Mouse (Mus musculus) heart, embryonic 10.5 days (tissue): ENCODE results near the gene Ccdc175. TPM values are rescaled to one million over a fixed set of nuclear protein-coding genes. Genes with fewer than 3 reads are reported as not detected.

Experiments used
- DNase-seq: peaks from one replicate; pipeline ENCODE4 v3.0.0-alpha.2; 2017; ENCODE audit warnings: low spot score
- H3K27ac ChIP-seq: fragments of 300-500 bp; sonication (generic); 2 replicates; pipeline ENCODE4 v1.5.1; 2016; ENCODE audit warnings: mild to moderate bottlenecking
- H3K27me3 ChIP-seq: fragments of 300-500 bp; sonication (generic); 2 replicates; pipeline ENCODE4 v1.6.1; 2016; ENCODE audit warnings: mild to moderate bottlenecking; ENCODE audit not compliant: poor library complexity, insufficient read depth, severe bottlenecking
- H3K36me3 ChIP-seq: fragments of 300-500 bp; sonication (generic); 2 replicates; pipeline ENCODE4 v1.6.1; 2016; ENCODE audit warnings: mild to moderate bottlenecking, moderate library complexity
- H3K4me1 ChIP-seq: fragments of 300-500 bp; sonication (generic); 2 replicates; pipeline ENCODE4 v1.6.1; 2016; ENCODE audit warnings: mild to moderate bottlenecking
- H3K4me3 ChIP-seq: fragments of 300-500 bp; sonication (generic); 2 replicates; pipeline ENCODE4 v1.5.1; 2016; ENCODE audit warnings: mild to moderate bottlenecking, moderate library complexity
- H3K9me3 ChIP-seq: fragments of 300-500 bp; sonication (generic); 2 replicates; pipeline ENCODE4 v1.6.1; 2016; ENCODE audit warnings: mild to moderate bottlenecking, moderate library complexity
- WGBS: fragments of 180-500 bp; shearing (Covaris S2); methylation state at CpG from one replicate; pipeline ENCODE4 v1.1.7; 2016; 5-methylcytosine and 5-hydroxymethylcytosine counted together
- polyA plus RNA-seq: library from polyadenylated mRNA; unstranded; fragments of >200 nt; fragmentation: Nextera tagmentation; extraction: Ambion mirVana; gene quantifications from 2 replicates; pipeline ENCODE4 v1.2.1, GENCODE M21; 2016

The Ccdc175 gene
- polyA plus RNA-seq, 1 experiment from 2014 or later = not detected

- no peaks in the 10 kb centered on the region for H3K9me3 ChIP-seq
- DNase-seq = no peak
- WGBS = 77% methylated on average over 4 of the region's 4 CpGs
Measured at GRCm38 (mm10) chr12:72179561-72179960, 5.3 kb downstream of the Ccdc175 start.

GRCm38 (mm10) chr12:72178322-72178721 lies 6.5 kb downstream of the Ccdc175 start:
- Histone ChIP-seq H3K27me3 (no peaks in the 10 kb centered on the region), H3K27ac (no peak overlapping the region), H3K4me3 (no peak overlapping the region), H3K9me3 (no peaks in the 10 kb centered on the region), H3K4me1 (no peaks in the 10 kb centered on the region), H3K36me3 (no peaks in the 10 kb centered on the region)
- WGBS = 81% methylated on average over 3 of the region's 3 CpGs
- no peak for DNase-seq

More at GRCm38 (mm10) chr12:72179561-72179960, 5.3 kb downstream of the Ccdc175 start:
- Histone ChIP-seq H3K36me3 (no peaks in the 10 kb centered on the region), H3K4me1 (0 out of 2 replicates have a peak, but pooled peaks cover under 1% of the 10 kb centered on the region), H3K27me3 (no peaks in the 10 kb centered on the region), H3K4me3 (no peak overlapping the region), H3K27ac (no peak overlapping the region)

- no peak overlapping the region for H3K27ac ChIP-seq
- DNase-seq = no peak
- no peak overlapping the region for H3K4me3 ChIP-seq
- no peaks in the 10 kb centered on the region for H3K36me3 ChIP-seq
- no peaks in the 10 kb centered on the region for H3K9me3 ChIP-seq
- no peaks in the 10 kb centered on the region for H3K4me1 ChIP-seq
- 52% methylated on average over 4 of the region's 4 CpGs for WGBS
- H3K27me3 ChIP-seq = no peaks in the 10 kb centered on the region
Measured at GRCm38 (mm10) chr12:72158421-72158820, 26.4 kb downstream of the Ccdc175 start.

GRCm38 (mm10) chr12:72150786-72151185 lies 34.0 kb downstream of the Ccdc175 start:
- 86% methylated on average over 4 of the region's 4 CpGs for WGBS
- no peaks in the 10 kb centered on the region for H3K36me3 ChIP-seq
- DNase-seq = no peak
- no peaks in the 10 kb centered on the region for H3K9me3 ChIP-seq
- H3K4me3 ChIP-seq = no peak overlapping the region
- H3K4me1 ChIP-seq = no peaks in the 10 kb centered on the region
- no peaks in the 10 kb centered on the region for H3K27me3 ChIP-seq
- H3K27ac ChIP-seq = no peak overlapping the region

GRCm38 (mm10) chr12:72129203-72129602 lies 55.6 kb downstream of the Ccdc175 start:
- Histone ChIP-seq H3K9me3 (no peaks in the 10 kb centered on the region), H3K27me3 (no peaks in the 10 kb centered on the region), H3K36me3 (no peaks in the 10 kb centered on the region), H3K4me1 (no peaks in the 10 kb centered on the region), H3K4me3 (no peak overlapping the region), H3K27ac (no peak overlapping the region)
- DNase-seq = no peak
- 89% methylated on average over 10 of the region's 10 CpGs for WGBS

- DNase-seq = no peak
- Histone ChIP-seq H3K4me3 (no peak overlapping the region), H3K9me3 (no peaks in the 10 kb centered on the region), H3K4me1 (no peaks in the 10 kb centered on the region), H3K36me3 (no peaks in the 10 kb centered on the region), H3K27me3 (0 out of 2 replicates have a peak, but pooled peaks cover 3% of the 10 kb centered on the region), H3K27ac (no peak overlapping the region)
- WGBS = 79% methylated on average over 22 of the region's 23 CpGs
Measured at GRCm38 (mm10) chr12:72115686-72116345, 69.0 kb downstream of the Ccdc175 start.

GRCm38 (mm10) chr12:72115126-72115525 lies 69.7 kb downstream of the Ccdc175 start:
- Histone ChIP-seq H3K27me3 (0 out of 2 replicates have a peak, but pooled peaks cover 3% of the 10 kb centered on the region), H3K4me3 (no peak overlapping the region), H3K36me3 (no peaks in the 10 kb centered on the region), H3K9me3 (no peaks in the 10 kb centered on the region), H3K4me1 (no peaks in the 10 kb centered on the region), H3K27ac (no peak overlapping the region)
- 73% methylated on average over 6 of the region's 6 CpGs for WGBS
- DNase-seq = no peak

- 25% methylated on average over 14 of the region's 14 CpGs for WGBS
- peak overlapping the region; percentile 3; the same call in 1 of the 2 replicates for H3K4me3 ChIP-seq
- no peak overlapping the region for H3K27ac ChIP-seq
- H3K27me3 ChIP-seq = no peaks in the 10 kb centered on the region; the same call in 1 of the 2 replicates
- H3K4me1 ChIP-seq = no peaks in the 10 kb centered on the region
- peaks cover 13% of the 10 kb centered on the region; the same call in 1 of the 2 replicates for H3K36me3 ChIP-seq
- no peaks in the 10 kb centered on the region for H3K9me3 ChIP-seq
- DNase-seq = no peak
Measured at GRCm38 (mm10) chr12:72104525-72105281, 80.1 kb downstream of the Ccdc175 start.

- Histone ChIP-seq H3K4me1 (no peaks in the 10 kb centered on the region), H3K27ac (no peak overlapping the region), H3K9me3 (no peaks in the 10 kb centered on the region), H3K27me3 (no peaks in the 10 kb centered on the region; the same call in 1 of the 2 replicates), H3K4me3 (no peak overlapping the region), H3K36me3 (peaks cover 14% of the 10 kb centered on the region; the same call in 1 of the 2 replicates)
- no peak for DNase-seq
- 85% methylated on average over 5 of the region's 5 CpGs for WGBS
Measured at GRCm38 (mm10) chr12:72104027-72104426, 80.8 kb downstream of the Ccdc175 start.

- Histone ChIP-seq H3K27me3 (no peaks in the 10 kb centered on the region; the same call in 1 of the 2 replicates), H3K4me1 (no peaks in the 10 kb centered on the region), H3K9me3 (no peaks in the 10 kb centered on the region), H3K27ac (no peak overlapping the region), H3K36me3 (peaks cover 19% of the 10 kb centered on the region), H3K4me3 (no peak overlapping the region)
- no peak for DNase-seq
- WGBS = 73% methylated on average over 6 of the region's 6 CpGs
Measured at GRCm38 (mm10) chr12:72102776-72103175, 82.1 kb downstream of the Ccdc175 start.

GRCm38 (mm10) chr12:72096966-72097365 lies 87.9 kb downstream of the Ccdc175 start:
- peaks cover 75% of the 10 kb centered on the region for H3K36me3 ChIP-seq

GRCm38 (mm10) chr12:72089802-72090201 lies 95.0 kb downstream of the Ccdc175 start:
- H3K27ac ChIP-seq = no peak overlapping the region
- H3K9me3 ChIP-seq = no peaks in the 10 kb centered on the region
- peaks cover 44% of the 10 kb centered on the region for H3K36me3 ChIP-seq
- no peaks in the 10 kb centered on the region for H3K27me3 ChIP-seq
- no peak overlapping the region for H3K4me3 ChIP-seq
- 93% methylated on average over 4 of the region's 4 CpGs for WGBS
- DNase-seq = no peak
- peaks cover 9% of the 10 kb centered on the region for H3K4me1 ChIP-seq

More at GRCm38 (mm10) chr12:72096966-72097365, 87.9 kb downstream of the Ccdc175 start:
- DNase-seq = no peak
- Histone ChIP-seq H3K27me3 (no peaks in the 10 kb centered on the region), H3K27ac (no peak overlapping the region), H3K4me3 (no peak overlapping the region), H3K9me3 (no peaks in the 10 kb centered on the region), H3K4me1 (no peaks in the 10 kb centered on the region)
- WGBS = 94% methylated on average over 8 of the region's 8 CpGs

GRCm38 (mm10) chr12:72086166-72086825 lies 98.5 kb downstream of the Ccdc175 start:
- H3K36me3 ChIP-seq = peaks cover 9% of the 10 kb centered on the region
- peak overlapping the region; percentile 96 for H3K27ac ChIP-seq
- 3% methylated on average over 18 of the region's 18 CpGs for WGBS
- DNase-seq = no peak
- H3K4me1 ChIP-seq = peaks cover 29% of the 10 kb centered on the region
- H3K4me3 ChIP-seq = peak overlapping the region; percentile 81
- no peaks in the 10 kb centered on the region for H3K9me3 ChIP-seq
- H3K27me3 ChIP-seq = no peaks in the 10 kb centered on the region
